Mouse (Mus musculus) left cerebral cortex, adult 9 months (tissue): ENCODE measurements at regions not wholly inside any gene's neighbourhood (a gene's known extent, or its start where the extent isn't known, plus 50 kb on each side); places are given as distances from the start of the nearest gene placed in this dataset.

ENCODE experiments used
- DNase-seq, 2 experiments: peaks; one replicate each; pipeline ENCODE4 v3.0.0; 2022; ENCODE audit warnings: low spot score in 2 of 2

DNA sequence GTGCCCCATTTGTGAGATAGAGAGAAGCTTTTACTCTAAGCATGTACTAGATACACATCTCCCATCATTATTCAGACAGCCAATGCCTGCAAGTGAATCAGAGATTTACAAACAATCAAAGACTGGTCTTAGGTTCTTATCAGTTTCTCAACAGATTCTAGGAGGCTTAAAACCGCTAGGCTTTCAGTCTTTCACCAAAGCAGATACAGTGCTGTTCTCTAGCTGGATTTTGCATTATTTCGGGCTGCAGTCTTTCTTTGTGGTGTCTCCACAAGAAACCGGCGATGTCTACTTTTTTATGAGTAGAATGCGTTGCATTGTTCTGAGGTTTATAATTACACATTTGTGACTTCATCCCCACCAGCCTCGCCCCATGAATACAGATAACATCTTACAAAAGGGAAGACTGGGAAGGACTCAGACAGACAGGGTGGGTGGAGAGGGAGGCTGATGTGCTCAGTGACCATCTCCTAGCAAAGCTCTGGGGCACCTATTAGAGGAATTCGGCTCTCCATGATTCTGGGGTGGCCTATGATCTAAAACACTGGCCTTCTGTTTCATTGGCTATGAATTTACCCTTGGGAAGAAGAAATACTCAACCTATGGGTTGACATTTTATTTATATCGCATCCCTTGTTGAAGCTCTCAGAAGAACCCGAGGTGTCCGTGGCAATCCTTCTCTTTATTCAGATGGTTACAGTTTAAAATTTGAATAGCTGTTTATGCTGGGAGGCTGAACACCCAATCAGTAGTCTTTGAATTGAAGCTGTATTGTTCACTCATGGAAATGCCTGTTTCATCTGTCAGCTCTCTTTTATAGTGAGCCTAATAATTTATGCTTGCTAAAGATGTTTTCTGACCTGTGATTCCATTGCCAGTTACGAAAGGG is 343.8 kb downstream of the Tmem161b start:
- DNase-seq = no peak

DNA sequence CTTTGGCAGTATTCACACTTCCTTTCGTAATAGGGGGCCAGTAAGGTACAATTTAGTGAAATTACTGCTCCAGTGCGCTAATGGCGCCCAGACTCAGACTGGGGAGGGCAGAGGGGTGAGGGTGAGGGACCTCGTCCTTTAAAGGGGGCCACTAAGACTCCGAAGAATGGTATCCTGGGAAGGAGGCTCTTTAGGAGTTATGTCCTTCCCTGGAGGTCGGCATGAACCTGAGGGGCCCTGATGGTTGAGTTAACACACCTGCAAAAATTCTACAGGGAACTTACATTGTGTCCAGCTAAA is 344.4 kb downstream of the Tmem161b start:
- DNase-seq = no peak

DNA sequence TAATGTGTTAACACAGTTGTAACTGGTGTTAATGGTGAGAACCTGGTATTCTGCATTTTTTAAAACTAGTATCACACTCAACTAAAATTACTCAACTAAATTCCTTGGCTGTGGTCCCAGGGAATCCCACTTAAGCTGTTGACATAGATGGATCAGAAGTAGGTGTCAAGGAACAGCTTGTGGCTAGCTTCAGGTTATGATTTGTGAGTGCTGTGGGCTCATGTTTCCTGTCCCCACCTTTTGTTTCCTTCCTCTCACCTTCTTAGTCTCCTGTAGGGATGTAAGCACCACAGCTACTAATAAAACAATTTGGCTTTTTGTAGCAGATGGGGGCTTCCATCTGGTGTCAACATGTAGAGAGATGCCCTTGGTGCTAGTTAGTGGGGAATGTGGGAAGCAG is 347.3 kb downstream of the Tmem161b start:
- DNase-seq = no peak

DNA sequence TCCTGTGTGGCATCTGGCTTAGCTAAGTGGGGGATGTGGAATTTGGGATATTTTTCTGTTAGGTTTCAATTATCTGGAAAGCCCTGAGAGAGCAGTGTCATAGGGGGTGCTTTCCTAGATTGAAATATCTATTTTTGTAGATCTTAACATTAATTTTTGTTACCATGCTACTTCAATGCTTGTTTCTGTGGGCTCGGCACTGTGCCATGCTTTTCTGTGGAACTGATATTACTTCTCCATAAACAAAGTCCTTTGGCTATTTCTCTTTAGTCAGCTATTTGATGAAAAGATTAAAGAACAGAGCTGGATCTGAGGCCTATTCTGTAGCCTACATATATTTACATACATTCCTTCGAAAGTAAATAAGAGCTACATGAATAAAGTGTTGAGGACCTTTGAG is 348.1 kb downstream of the Tmem161b start:
- no peak for DNase-seq

DNA sequence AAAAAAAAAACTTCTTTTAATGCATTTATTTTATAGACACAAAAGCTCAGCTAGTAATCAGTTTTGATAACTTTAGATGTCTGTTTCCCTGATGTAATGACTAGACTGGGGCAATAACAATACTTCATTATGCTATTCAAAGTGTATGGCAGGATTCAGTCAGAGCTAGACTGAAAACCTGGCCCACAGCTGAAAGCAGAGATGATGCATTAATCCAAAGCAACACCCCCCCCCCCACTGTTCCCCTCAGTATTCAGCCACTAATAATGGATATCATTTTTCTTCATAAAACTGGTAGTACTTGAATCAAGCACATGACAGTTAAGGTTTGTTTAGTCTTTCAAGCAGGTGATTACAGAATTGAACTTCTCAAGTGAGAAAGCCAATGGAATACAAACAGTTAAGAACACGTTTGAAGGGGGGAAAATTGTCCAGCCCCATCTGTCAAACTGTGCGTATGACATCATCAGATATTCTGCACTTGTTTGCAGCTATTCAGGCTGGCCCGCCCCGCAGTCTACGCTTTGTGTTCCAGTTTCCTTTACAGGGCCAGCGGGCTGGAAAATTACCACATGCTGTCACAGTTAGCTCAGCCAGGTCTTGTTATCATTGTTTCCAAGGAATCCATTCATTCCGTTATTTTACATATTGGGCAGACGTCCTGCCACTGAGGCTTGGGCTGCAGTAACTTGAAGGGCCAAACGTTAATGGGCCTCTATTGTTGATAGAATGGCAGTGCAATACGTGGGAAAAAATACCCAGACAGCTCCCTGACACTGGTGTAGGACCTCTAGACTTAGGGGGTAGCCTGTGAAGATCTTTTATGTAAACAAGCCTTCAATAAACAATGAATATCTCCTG is 349.1 kb downstream of the Tmem161b start:
- DNase-seq = peak; percentile 15 to 39

DNA sequence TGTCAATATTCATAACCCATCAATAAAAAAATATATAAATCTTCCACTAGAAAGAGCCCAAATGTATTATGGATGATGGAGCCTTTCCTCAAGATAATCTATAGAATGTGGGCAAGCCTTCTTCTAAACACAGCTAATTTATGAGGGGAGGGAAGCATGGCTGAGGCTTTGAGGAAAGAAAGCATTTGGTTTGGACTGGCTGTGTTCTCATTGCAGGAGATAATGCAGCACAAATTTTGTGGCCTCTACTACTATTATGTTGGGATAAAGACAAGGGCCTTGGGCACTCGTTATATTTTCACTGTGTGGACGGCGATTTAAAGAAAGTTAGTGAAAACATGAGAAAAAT is 349.7 kb downstream of the Tmem161b start:
- DNase-seq = no peak

DNA sequence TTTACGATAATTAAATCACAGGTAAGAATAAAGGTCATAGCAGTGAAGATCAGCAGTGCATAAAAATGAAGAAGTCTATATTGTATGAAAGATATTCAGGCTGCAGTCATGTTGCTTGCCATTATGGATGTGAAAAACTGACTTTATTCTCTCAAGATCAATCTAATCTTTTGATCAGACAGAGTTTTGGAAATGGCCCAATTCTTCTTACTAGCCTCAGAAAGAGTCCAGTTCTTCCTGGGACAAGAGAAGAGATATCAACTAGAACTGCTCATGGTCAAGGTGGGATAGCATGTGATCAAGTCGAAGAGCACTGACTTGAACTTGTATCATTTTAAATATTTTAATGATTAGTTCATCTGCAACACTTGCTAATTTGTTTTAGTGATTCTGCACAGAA is 350.1 kb downstream of the Tmem161b start:
- DNase-seq = no peak

DNA sequence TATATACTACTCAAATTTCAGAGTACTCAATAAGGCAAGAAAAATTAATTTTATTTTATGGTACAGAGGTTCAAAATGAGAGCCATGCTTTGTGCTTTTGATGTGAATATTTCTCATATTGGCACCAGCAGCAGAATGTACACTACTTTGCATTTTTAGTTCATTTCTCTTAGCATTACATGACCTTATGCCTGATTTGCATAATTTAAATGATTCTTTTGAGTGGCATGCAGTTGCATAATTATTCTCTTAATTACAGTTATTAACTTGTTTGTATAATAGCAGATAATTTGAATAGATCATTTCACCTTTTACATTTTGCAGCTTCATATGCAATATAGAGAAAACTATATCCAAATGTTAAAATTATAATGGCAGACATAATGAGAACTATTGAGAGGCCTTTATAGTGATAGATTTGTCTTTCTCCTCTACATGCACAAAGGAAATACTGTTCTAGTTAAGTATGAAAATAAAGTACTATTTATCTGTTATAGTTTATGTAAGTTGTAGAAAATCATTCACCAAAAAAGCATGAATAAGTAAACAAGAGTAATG is 374.6 kb downstream of the Tmem161b start:
- DNase-seq = no peak

DNA sequence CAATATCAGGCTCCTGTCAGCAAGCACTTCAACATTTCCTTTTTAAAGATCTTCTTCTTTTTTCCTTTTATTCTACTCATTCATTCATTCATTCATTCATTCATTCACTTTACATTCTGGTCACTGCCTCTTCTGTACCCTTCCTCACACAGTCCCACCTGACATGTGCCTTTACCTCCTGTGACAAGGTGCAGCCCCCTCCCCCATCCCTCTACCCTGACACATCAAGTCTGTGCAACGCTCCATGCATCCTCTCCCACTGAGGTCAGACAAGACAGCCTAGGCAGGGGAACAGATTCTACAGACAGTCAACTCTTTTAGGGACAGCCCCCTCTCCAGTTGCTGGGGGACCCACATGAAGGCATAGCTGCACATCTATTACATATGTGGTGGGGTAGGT is 380.5 kb downstream of the Tmem161b start:
- no peak for DNase-seq

DNA sequence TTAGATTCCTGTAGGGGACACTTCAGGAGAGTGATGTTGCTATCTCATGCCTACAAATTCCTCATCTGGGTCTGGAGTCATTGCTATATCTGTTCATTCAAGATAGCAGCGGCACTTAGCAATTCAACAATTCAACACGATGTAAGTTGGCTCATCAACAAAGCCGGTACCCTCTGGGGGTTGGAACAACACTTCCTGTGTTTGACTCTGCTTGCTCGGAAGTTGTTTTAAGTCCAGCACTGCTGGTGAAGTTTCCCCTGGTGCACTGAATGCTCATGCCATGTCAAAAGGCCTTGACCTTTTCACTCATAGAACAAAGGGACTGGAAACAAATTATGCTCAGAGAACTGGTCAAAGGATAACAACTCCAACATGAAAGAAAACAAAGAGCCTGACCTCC is 390.4 kb downstream of the Tmem161b start:
- no peak for DNase-seq

DNA sequence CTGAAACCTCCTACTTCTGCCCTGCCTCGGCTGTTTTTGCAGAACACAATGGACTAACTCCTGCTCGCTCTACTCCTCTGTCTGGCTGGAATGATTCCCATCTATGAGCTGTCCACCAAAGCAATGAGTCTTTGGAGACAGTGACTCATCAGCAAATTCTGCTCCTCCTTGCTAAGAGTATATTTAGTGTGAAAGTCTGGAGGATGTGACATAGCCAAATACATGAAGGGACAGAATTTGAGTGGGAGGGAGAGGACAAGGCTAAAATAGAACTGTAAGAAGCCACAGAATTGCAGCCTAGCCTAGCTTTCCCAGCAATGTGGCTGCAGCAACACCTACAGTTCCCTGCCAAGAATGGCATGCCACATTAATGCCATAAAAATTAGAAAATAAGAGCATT is 390.9 kb downstream of the Tmem161b start:
- peak; percentile 82 to 88 for DNase-seq

DNA sequence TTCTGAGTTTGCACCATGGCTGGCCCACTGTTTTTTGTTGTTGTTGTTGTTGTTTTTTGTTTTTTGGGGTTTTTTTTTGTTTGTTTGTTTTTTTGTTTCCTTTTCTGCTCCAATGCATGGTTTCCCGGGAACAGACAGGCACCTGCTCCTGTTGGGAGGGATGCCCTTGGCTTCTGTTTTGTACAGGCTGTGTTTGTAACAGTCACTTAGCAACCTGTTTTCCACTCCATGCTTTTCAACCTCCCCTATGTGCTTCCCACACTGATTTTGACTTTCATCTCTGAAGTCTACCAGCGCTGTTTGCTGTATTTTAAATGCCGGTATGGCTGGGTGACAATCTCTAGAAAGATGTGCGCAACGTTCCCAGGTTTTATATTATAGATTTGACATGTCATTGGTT is 402.6 kb downstream of the Tmem161b start:
- DNase-seq = no peak

DNA sequence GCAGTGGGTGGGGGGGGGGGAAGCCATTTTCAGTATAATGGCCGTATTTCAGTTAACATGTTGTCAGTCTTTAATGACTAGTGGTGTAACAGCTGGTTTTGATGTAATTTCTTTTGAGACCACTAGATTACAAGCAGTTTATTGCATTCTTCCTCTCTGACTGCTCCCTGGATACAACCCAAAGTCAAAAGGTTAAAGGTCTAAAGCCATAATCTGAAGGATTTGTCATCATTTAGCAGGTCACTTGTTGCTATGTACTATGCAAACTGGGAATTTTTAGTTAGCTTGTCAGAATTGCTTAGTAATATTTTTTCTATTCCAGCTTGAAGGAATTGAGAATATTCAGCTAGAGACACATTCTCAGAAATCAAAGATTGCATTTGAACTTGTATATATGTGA is 403.4 kb downstream of the Tmem161b start:
- no peak for DNase-seq

DNA sequence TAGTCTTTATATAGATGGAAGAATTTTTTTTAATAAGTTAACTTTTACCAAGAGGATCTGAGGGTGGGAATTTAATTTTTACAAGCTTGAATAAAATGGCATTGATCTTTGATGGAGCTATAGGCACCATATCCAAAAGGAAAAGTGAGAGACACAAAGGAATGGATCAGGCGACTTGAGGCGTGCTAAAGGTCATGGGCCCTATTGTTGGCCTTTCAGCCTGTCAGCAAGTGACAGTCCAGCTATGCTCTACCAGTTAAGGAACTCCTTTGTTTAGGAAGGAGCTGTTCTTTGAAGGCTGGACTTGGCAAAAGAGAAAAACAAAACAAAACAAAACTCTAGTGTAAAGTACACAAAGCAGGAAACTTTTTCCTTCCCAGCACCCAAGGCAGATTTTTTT is 403.8 kb downstream of the Tmem161b start:
- no peak for DNase-seq

DNA sequence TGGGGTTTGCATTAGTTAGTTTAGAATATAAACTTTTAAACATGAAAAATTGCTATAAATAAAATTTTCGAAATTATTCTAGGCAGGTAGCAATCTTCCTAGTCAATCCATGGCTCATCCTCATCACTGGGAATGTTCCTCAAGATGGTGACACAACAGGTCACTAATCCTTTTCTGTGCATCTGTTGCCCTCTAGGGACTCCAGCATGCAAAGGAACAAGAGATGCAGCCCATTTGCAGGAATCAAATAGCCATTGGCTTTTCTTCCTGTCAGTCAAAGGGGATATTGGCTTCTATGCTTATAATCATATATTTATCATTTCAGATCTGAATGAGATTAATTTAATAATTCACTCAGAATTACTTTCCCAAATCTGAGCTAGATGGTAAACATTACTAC is 404.3 kb downstream of the Tmem161b start:
- DNase-seq = no peak

DNA sequence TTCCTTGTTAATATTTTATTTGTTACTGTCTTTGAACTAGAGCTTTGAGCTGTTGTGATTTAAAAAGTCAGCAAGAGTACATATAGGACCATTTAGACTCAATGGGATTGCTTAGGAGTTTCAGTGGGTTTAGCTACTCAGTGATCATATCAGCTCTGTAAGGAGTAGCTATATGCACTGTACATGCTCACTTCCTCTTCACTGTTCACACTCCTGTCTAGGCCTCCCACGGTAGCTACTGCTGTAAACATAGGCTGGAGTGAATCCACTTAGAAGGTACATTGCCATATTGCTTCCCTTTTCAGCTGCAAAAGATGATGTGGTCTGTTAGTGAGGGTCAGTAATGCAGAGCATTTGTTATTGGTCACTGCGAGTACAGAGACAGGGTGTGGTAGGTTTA is 408.6 kb downstream of the Tmem161b start:
- DNase-seq = no peak

DNA sequence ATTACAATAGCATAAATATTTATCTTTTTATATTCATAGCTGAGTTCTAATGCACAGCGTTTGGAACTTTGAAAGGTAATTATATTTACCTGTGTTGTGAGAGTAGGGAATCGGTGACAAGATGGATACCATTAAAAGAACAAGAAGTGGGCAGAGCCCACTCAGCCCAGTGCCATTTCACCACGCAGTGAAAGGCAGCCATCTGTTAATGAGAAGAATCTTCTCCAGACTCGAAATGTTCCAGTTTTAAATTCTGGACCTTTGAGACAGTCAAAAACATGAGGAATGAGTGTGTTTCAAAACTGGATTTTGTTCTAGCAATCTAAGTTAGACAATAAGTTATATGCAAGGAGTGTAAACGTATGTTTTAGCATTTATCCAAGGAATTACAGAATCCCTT is 410.4 kb downstream of the Tmem161b start:
- DNase-seq = no peak

DNA sequence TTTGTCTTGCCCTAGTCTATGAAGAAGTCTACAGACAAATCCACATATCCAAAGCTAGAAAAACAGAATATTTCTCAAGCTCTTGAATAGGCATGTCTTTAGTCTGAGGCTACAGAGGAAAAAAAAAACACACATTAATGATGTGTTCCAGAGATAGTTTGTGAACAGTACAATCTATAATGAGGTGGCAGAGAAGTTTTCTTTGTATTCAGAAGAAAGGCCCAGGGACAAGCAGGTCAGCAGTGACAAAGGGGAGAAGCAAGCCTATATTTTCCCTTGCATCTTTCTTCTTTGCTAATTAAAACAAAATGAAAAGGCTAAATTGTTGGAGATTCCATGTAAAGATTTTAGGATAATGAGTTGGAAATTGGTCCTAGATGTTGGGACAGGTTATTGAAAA is 414.7 kb downstream of the Tmem161b start:
- no peak for DNase-seq

DNA sequence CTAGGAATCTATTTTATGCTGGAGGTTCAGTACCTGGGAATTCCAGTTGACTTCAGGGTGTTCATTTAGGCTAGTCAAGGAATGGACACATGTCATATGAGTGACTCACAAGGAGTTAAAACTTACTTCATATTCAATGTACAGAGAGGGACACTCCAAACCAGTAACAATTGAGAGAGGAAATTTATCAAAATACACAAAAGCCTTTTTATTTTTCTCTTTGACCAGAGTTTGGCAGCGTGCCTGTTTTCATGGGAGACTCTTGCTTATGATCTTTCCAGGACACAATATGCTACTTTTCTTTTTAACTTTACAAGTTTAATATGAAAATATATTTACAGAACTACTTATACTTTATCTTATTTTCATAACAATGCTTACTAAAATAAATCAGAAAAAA is 415.5 kb downstream of the Tmem161b start:
- no peak for DNase-seq

DNA sequence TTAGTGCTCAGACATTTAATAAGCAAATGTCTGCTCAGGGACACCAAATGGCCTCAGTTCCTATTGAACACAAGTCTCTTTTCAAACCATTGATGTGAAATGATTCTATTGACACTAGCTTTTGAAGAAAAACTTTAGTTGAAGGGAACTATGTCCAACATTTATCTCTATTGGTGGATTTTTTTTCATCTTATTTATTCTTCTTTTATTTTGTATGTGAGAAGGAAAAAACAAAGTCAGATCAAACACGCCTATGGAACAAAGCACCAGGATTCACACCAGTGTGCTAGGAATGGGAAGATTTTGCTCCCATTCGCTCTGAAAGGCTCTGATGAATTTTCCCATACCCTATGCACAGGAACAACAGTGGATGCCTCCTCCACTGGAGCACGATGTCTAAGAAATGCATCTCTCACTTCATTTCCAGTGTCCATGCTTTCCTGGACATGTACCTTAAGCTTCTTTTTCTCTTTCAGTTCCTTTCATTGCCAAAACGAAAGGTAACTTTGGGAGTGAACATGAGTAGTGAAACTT is 416.4 kb downstream of the Tmem161b start:
- DNase-seq = no peak

DNA sequence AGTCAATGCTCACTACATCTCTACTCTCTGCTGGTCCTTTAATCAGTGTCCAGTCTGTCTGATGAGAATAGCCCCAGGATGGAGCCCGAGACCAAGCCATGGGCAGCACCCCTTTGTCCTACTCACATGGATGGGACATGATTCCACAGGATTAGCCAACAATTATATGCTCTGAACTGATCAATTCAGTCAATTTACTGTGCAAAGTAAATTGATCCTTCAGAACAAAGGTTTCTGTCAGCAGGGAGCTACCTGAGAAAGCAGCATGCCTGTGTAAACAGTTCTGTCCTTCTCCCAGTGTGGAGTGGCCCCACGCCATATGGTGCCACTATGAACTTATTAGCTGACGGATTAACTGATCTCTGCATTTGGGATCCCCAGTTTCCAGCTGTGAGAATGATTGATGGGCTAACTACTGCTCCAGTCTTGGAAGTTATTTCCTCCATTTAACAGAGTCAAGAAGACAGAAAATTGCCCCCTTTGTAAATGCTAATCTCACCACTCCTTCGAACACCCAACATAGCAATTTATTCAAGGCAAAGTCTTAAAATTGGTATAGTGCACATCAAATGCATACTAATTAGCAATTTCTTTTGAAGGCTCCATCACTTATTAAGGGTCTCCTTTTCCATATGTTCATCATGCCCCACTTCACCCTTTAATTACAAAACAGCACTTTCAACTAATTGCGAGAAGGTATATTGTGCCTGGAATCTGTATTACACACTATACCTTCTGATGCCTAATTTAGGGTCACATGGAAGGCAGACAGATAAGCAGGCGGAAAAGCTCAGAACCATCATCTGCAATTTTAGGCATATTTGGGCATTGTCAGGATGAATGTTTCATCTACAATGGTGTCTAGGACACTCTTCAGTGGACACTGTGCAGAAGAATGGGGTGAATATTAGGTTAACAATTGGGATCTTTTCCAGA is 417.3 kb downstream of the Tmem161b start:
- no peak for DNase-seq

DNA sequence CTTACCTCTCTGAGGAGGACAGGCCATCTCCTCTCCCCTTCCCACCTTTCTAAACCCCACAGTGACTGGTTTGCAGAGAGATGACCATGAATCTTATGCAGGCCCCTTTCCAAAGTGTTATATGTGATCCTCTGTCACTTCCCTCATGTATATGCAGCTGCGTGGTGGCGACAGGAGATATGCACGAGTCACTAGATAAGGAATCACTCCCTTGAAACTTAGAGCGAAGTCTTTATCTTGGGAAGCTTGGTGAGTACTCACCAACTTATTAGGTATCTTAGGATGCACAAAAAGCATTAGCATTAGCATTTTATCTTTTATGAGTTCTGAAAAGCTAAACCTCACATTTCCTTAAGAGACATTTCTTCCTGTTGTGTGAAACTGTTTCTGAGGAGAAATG is 421.9 kb downstream of the Tmem161b start:
- no peak for DNase-seq
